ENCODE assay signal across 8 mouse cellular contexts in genomic region chr17:47695337-47695710, GRCm38 (mm10). TPM values are rescaled to one million over a fixed set of nuclear protein-coding genes. Genes with fewer than 3 reads are reported as not detected.
DNase-seq lines count a peak whose midpoint lies in the region; ATAC-seq and TF ChIP-seq lines count a peak whose summit lies in the region.

No protein-coding gene starts in this region.

- H3K27me3 ChIP-seq in hindbrain, postnatal 0 days (ENCODE audit: insufficient read depth, low read length) = no peaks in the 10 kb centered on the region
- H3K27me3 ChIP-seq in neural tube, embryonic 13.5 days = no peaks in the 10 kb centered on the region; the same call in 1 of the 2 replicates

- peak overlapping the region; percentile 85 for H3K27ac ChIP-seq in left cerebral cortex, adult 2 months
- no peak overlapping the region for H3K27ac ChIP-seq in cortical plate, adult 2 months (ENCODE audit: insufficient read depth, low read length)
- H3K27ac ChIP-seq in hindbrain, postnatal 0 days = peak overlapping the region; percentile 84
- H3K27ac ChIP-seq in neural tube, embryonic 13.5 days (replicated peaks) = peak overlapping the region; percentile 78

- H3K36me3 ChIP-seq in hindbrain, postnatal 0 days (ENCODE audit: insufficient read depth, low read length) = peaks cover 9% of the 10 kb centered on the region
- peaks cover 20% of the 10 kb centered on the region; the same call in 1 of the 2 replicates for H3K36me3 ChIP-seq in neural tube, embryonic 13.5 days

- H3K4me1 ChIP-seq in cortical plate, adult 2 months (ENCODE audit: control insufficient read depth, insufficient read depth, low read length) = no peaks in the 10 kb centered on the region; the same call in 1 of the 2 replicates
- 0 out of 2 replicates have a peak, but pooled peaks cover 7% of the 10 kb centered on the region for H3K4me1 ChIP-seq in hindbrain, postnatal 0 days (ENCODE audit: insufficient read depth, low read length)
- peaks cover 18% of the 10 kb centered on the region for H3K4me1 ChIP-seq in neural tube, embryonic 13.5 days (replicated peaks)

- under 1% methylated on average over 22 of the region's 23 CpGs for WGBS in hindbrain, postnatal 0 days
- under 1% methylated on average over 23 of the region's 23 CpGs for WGBS in neural tube, embryonic 13.5 days

- ATAC-seq in hindbrain, postnatal 0 days = no peak; the same call in 1 of the 2 replicates
- ATAC-seq in neural tube, embryonic 13.5 days (ENCODE audit: low read depth) = peak; percentile 37

- H3K4me2 ChIP-seq in hindbrain, postnatal 0 days (ENCODE audit: low read depth, low read length) = peak overlapping the region; percentile 84
- H3K4me2 ChIP-seq in neural tube, embryonic 13.5 days = peak overlapping the region; percentile 79

- H3K9ac ChIP-seq in hindbrain, postnatal 0 days (replicated peaks; ENCODE audit: low read length) = peak overlapping the region; percentile 75
- H3K9ac ChIP-seq in neural tube, embryonic 13.5 days = peak overlapping the region; percentile 87

- H3K9me3 ChIP-seq in hindbrain, postnatal 0 days (ENCODE audit: low read length) = no peaks in the 10 kb centered on the region
- H3K9me3 ChIP-seq in neural tube, embryonic 13.5 days = no peaks in the 10 kb centered on the region

- no peak for TF ChIP-seq POLR2A in cortical plate, adult 2 months (IDR thresholded peaks at IDR 0.05; ENCODE audit: extremely low read depth, insufficient read depth, low read length)

- intact Hi-C loops in left cerebral cortex, adult 2 months (cut with DNase I) = no loop called here
- intact Hi-C loops in left cerebral cortex, postnatal 14 days (cut with DNase I) = loop anchor here (5.0 kb wide), 1 partner anchor 42 kb away; the partner anchor contains the start of gene Tfeb

- no peak for DNase-seq in left cerebral cortex, adult 2 months (ENCODE audit: extremely low spot score in 1 of 2, low spot score in 2 of 2)
- no peak for DNase-seq in left cerebral cortex, adult 11 months (ENCODE audit: low spot score)
- DNase-seq in hindbrain, postnatal 0 days (ENCODE audit: low spot score) = peak; percentile 23
- no peak for DNase-seq in left cerebral cortex, postnatal 14 days (ENCODE audit: low spot score in 2 of 2)
- DNase-seq in yolk sac, embryonic 10.5 days (ENCODE audit: low spot score) = no peak
- no peak for DNase-seq in thymus, postnatal 10 days (ENCODE audit: low spot score in 2 of 2)

- peak overlapping the region; percentile 79 for H3K4me3 ChIP-seq in left cerebral cortex, adult 2 months
- peak overlapping the region; percentile 48 for H3K4me3 ChIP-seq in cortical plate, adult 2 months (ENCODE audit: insufficient read depth, low read length)
- H3K4me3 ChIP-seq in hindbrain, postnatal 0 days (ENCODE audit: low read length) = peak overlapping the region; percentile 57
- H3K4me3 ChIP-seq in neural tube, embryonic 13.5 days = peak overlapping the region; percentile 71

- no peak for TF ChIP-seq CTCF in left cerebral cortex, adult 2 months (IDR thresholded peaks at IDR 0.05)
- TF ChIP-seq CTCF in cortical plate, adult 2 months (IDR thresholded peaks at IDR 0.05; ENCODE audit: extremely low read depth, insufficient read depth, low read length) = no peak
- TF ChIP-seq CTCF in hindbrain, postnatal 0 days (IDR thresholded peaks at IDR 0.05; ENCODE audit: low read depth) = no peak

RNA-seq across cellular contexts. Expression of gene Prickle4, which starts 0.8 kb away (rescaled TPM):
- 1 to 10 TPM; 5.2 to 6.5 TPM for total RNA-seq in left cerebral cortex, adult 2 months (2021)
- 0.59 and 1.3 TPM in 2 replicates for polyA plus RNA-seq in cortical plate, adult 2 months (2012; rRNA removed)
- 2.2 TPM in 1 of 2 replicates, not detected in the other for total RNA-seq in hindbrain, postnatal 0 days (2014; rRNA removed)
- polyA plus RNA-seq in hindbrain, postnatal 0 days (2015; fragmentation: Nextera tagmentation; extraction: Ambion mirVana) = 1.5 and 1.8 TPM in 2 replicates
- polyA plus RNA-seq in neural tube, embryonic 13.5 days (2015; fragmentation: Nextera tagmentation; extraction: Ambion mirVana) = 0.95 and 1.4 TPM in 2 replicates
- total RNA-seq in left cerebral cortex, postnatal 14 days (2021) = 1 to 10 TPM; 5.0 to 5.5 TPM

RNA-seq across cellular contexts. Expression of gene Gm21981, which starts 1.1 kb away (rescaled TPM):
- total RNA-seq in left cerebral cortex, adult 2 months (2021) = 1 to 10 TPM; 3.1 to 4.1 TPM
- 5.8 and 6.7 TPM in 2 replicates for polyA plus RNA-seq in cortical plate, adult 2 months (2012; rRNA removed)
- total RNA-seq in hindbrain, postnatal 0 days (2014; rRNA removed) = 5.5 and 8.3 TPM in 2 replicates
- polyA plus RNA-seq in hindbrain, postnatal 0 days (2015; fragmentation: Nextera tagmentation; extraction: Ambion mirVana) = 0.79 and 0.85 TPM in 2 replicates
- 0.38 and 0.83 TPM in 2 replicates for polyA plus RNA-seq in neural tube, embryonic 13.5 days (2015; fragmentation: Nextera tagmentation; extraction: Ambion mirVana)
- 1 to 10 TPM; 4.7 to 5.3 TPM for total RNA-seq in left cerebral cortex, postnatal 14 days (2021)

RNA-seq across cellular contexts. Expression of gene Frs3, which starts 6.5 kb away (rescaled TPM):
- total RNA-seq in left cerebral cortex, adult 2 months (2021) = 10 to 100 TPM; 27.5 to 31.0 TPM
- 35.9 and 40.2 TPM in 2 replicates for polyA plus RNA-seq in cortical plate, adult 2 months (2012; rRNA removed)
- total RNA-seq in hindbrain, postnatal 0 days (2014; rRNA removed) = 143 and 153 TPM in 2 replicates
- polyA plus RNA-seq in hindbrain, postnatal 0 days (2015; fragmentation: Nextera tagmentation; extraction: Ambion mirVana) = 55.1 and 58.8 TPM in 2 replicates
- polyA plus RNA-seq in neural tube, embryonic 13.5 days (2015; fragmentation: Nextera tagmentation; extraction: Ambion mirVana) = 34.2 and 36.3 TPM in 2 replicates
- total RNA-seq in left cerebral cortex, postnatal 14 days (2021) = 10 to 100 TPM; 23.4 to 26.1 TPM

RNA-seq across cellular contexts. Expression of gene Tomm6, which starts 7.1 kb away (rescaled TPM):
- total RNA-seq in left cerebral cortex, adult 2 months (2021) = 100 to 1,000 TPM; 185 to 208 TPM
- 164 and 167 TPM in 2 replicates for polyA plus RNA-seq in cortical plate, adult 2 months (2012; rRNA removed)
- total RNA-seq in hindbrain, postnatal 0 days (2014; rRNA removed) = 158 and 198 TPM in 2 replicates
- polyA plus RNA-seq in hindbrain, postnatal 0 days (2015; fragmentation: Nextera tagmentation; extraction: Ambion mirVana) = 343 and 371 TPM in 2 replicates
- 310 and 314 TPM in 2 replicates for polyA plus RNA-seq in neural tube, embryonic 13.5 days (2015; fragmentation: Nextera tagmentation; extraction: Ambion mirVana)
- total RNA-seq in left cerebral cortex, postnatal 14 days (2021) = 100 to 1,000 TPM; 218 to 227 TPM

RNA-seq across cellular contexts. Expression of gene Pgc, which starts 31.3 kb away (rescaled TPM):
- total RNA-seq in left cerebral cortex, adult 2 months (2021) = not detected
- not detected in 2 replicates for polyA plus RNA-seq in cortical plate, adult 2 months (2012; rRNA removed)
- 0.21 TPM in 1 of 2 replicates, not detected in the other for total RNA-seq in hindbrain, postnatal 0 days (2014; rRNA removed)
- 0.14 and 0.42 TPM in 2 replicates for polyA plus RNA-seq in hindbrain, postnatal 0 days (2015; fragmentation: Nextera tagmentation; extraction: Ambion mirVana)
- not detected in 2 replicates for polyA plus RNA-seq in neural tube, embryonic 13.5 days (2015; fragmentation: Nextera tagmentation; extraction: Ambion mirVana)
- total RNA-seq in left cerebral cortex, postnatal 14 days (2021) = not detected
